Mouse (Mus musculus): ENCODE data around the gene Gm10220. TPM values are rescaled to one million over a fixed set of nuclear protein-coding genes. Genes with fewer than 3 reads are reported as not detected.

The Gm10220 gene
- polyA plus RNA-seq (2012; rRNA removed) = not detected in 2 replicates

DNA sequence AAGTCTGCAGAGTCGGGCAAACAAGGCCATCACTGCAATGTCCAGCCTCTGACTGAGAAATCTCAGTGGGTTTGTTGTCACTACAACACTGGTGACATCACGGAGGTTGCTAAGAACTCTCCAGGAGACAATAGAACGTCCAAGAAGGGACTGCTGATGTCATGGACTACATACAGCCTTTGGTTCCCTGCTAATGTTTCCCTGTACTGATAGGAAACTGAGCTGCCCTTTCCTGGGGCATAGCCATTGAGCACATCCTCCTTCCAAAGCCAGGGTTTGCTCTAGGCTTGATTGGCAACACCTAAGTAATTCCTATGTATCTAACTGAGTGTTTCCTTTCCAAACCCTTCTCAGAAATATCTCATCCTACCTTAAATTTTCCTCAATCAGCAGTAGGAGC lies at the start of gene Gm10220:
Gene Gm10220 (minus strand): TSS at position 101 of the 400 bp plus-strand sequence.

DNA sequence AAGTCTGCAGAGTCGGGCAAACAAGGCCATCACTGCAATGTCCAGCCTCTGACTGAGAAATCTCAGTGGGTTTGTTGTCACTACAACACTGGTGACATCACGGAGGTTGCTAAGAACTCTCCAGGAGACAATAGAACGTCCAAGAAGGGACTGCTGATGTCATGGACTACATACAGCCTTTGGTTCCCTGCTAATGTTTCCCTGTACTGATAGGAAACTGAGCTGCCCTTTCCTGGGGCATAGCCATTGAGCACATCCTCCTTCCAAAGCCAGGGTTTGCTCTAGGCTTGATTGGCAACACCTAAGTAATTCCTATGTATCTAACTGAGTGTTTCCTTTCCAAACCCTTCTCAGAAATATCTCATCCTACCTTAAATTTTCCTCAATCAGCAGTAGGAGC lies 16.0 kb downstream of the Gm10220 start, which contains the start of gene 5031410I06Rik:
Gene 5031410I06Rik (minus strand): TSS at position 101 of the 400 bp plus-strand sequence.

DNA sequence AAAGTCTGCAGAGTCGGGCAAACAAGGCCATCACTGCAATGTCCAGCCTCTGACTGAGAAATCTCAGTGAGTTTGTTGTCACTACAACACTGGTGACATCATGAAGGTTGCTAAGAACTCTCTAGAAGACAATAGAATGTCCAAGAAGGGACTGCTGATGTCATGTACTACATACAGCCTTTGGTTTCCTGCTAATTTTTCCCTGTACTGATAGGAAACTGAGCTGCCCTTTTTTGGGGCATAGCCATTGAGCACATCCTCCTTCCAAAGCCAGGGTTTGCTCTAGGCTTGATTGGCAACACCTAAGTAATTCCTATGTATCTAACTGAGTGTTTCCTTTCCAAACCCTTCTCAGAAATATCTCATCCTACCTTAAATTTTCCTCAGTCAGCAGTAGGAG lies 32.0 kb downstream of the Gm10220 start, which contains the start of gene Gm10471:
Gene Gm10471 (minus strand): TSS at position 101 of the 400 bp plus-strand sequence.

Other genes starting within 250 kb of the Gm10220 start
- 0.03 TPM in 1 of 2 replicates, not detected in the other for gene Gm21663, start 179.0 kb downstream of the Gm10220 start, polyA plus RNA-seq (2012; rRNA removed)
- not detected in 2 replicates for gene Gm21671, start 167.0 kb downstream of the Gm10220 start, polyA plus RNA-seq (2012; rRNA removed)
- gene Gm21680, start 148.8 kb downstream of the Gm10220 start, polyA plus RNA-seq (2012; rRNA removed) = not detected in 2 replicates
- not detected in 2 replicates for gene Gm21698, start 132.8 kb downstream of the Gm10220 start, polyA plus RNA-seq (2012; rRNA removed)
- 0.03 and 0.05 TPM in 2 replicates for gene Gm1979, start 116.6 kb downstream of the Gm10220 start, polyA plus RNA-seq (2012; rRNA removed)
- gene Gm5862, start 98.5 kb downstream of the Gm10220 start, polyA plus RNA-seq (2012; rRNA removed) = not detected in 2 replicates
- 0.04 TPM in 1 of 2 replicates, not detected in the other for gene Speer4a, start 81.9 kb downstream of the Gm10220 start, polyA plus RNA-seq (2012; rRNA removed)
- not detected in 2 replicates for gene Gm7347, start 62.8 kb downstream of the Gm10220 start, polyA plus RNA-seq (2012; rRNA removed)
- gene Gm10471, start 32.1 kb downstream of the Gm10220 start, polyA plus RNA-seq (2012; rRNA removed) = not detected in 2 replicates
- gene 5031410I06Rik, start 16.1 kb downstream of the Gm10220 start, polyA plus RNA-seq (2012; rRNA removed) = 0.03 TPM in 1 of 2 replicates, not detected in the other
- 1.1 and 1.3 TPM in 2 replicates for gene Gm7361, start 136.3 kb upstream of the Gm10220 start, polyA plus RNA-seq (2012; rRNA removed)

Measured in central nervous system, embryonic 18 days (tissue).